ENCODE assay signal across 8 mouse cellular contexts in genomic region chr2:163586384-163587261, GRCm38 (mm10). TPM values are rescaled to one million over a fixed set of nuclear protein-coding genes. Genes with fewer than 3 reads are reported as not detected.
DNase-seq lines count a peak whose midpoint lies in the region.
"Had no signal": no experiment of that assay in that cellular context is flagged by ENCODE, and none has a peak within 500 bp of the region (broad histone marks: within the 10 kb centered on the region; RNA-seq: fewer than 3 reads in every experiment).

No protein-coding gene starts in this region.

- WGBS in embryonic facial prominence, embryonic 10.5 days = 43% methylated on average over 19 of the region's 19 CpGs

- 0 out of 2 replicates have a peak, but pooled peaks cover 3% of the 10 kb centered on the region for H3K27me3 ChIP-seq in embryonic facial prominence, embryonic 10.5 days (replicated peaks; ENCODE audit: low read depth, poor library complexity, severe bottlenecking)
- H3K27me3 ChIP-seq: limb, embryonic 13.5 days had no signal

- DNase-seq in left cerebral cortex, postnatal 4 days = peak; percentile 47
- DNase-seq in left cerebral cortex, adult 8-10 months (ENCODE audit: low spot score in 2 of 2) = no peak
- peak; percentile 63 for DNase-seq in ZHBTc4 (ENCODE audit: low read depth, low spot score)
- peak; percentile 67 for DNase-seq in embryonic facial prominence, embryonic 10.5 days (ENCODE audit: low spot score)
- peak; percentile 67 for DNase-seq in lung, postnatal 36 days
- DNase-seq in thymus, postnatal 0 days (ENCODE audit: low spot score) = peak; percentile 56
- DNase-seq in MN1 (ENCODE audit: low spot score) = no peak

- H3K4me3 ChIP-seq in embryonic facial prominence, embryonic 10.5 days = no peak overlapping the region
- H3K4me3 ChIP-seq: limb, embryonic 13.5 days had no signal

- H3K9me3 ChIP-seq in embryonic facial prominence, embryonic 10.5 days = no peaks in the 10 kb centered on the region
- H3K9me3 ChIP-seq: limb, embryonic 13.5 days had no signal

- intact Hi-C loops in left cerebral cortex, postnatal 4 days (cut with DNase I) = no loop called here

- H3K4me1 ChIP-seq in embryonic facial prominence, embryonic 10.5 days = peaks cover 12% of the 10 kb centered on the region

- no peaks in the 10 kb centered on the region for H3K36me3 ChIP-seq in embryonic facial prominence, embryonic 10.5 days (replicated peaks)
- H3K36me3 ChIP-seq: limb, embryonic 13.5 days had no signal

- no peak overlapping the region for H3K27ac ChIP-seq in embryonic facial prominence, embryonic 10.5 days (replicated peaks)
- H3K27ac ChIP-seq: limb, embryonic 13.5 days had no signal

RNA-seq across cellular contexts. Expression of gene Ttpal, which starts 15.5 kb away (rescaled TPM):
- total RNA-seq in left cerebral cortex, postnatal 4 days (2021) = 10 to 100 TPM; 40.1 to 46.8 TPM
- 10 to 100 TPM; 53.4 to 61.2 (median 59.0) TPM for total RNA-seq in left cerebral cortex, adult 8-10 months (2022)
- 31.3 and 33.4 TPM in 2 replicates for polyA plus RNA-seq in embryonic facial prominence, embryonic 10.5 days (2016; fragmentation: Nextera tagmentation; extraction: Ambion mirVana)
- polyA plus RNA-seq in thymus, postnatal 0 days (2015; fragmentation: Nextera tagmentation; extraction: Ambion mirVana) = 33.0 and 34.4 TPM in 2 replicates

RNA-seq across cellular contexts. Expression of gene Serinc3, which starts 58.3 kb away (rescaled TPM):
- total RNA-seq in left cerebral cortex, postnatal 4 days (2021) = 100 to 1,000 TPM; 138 to 139 TPM
- total RNA-seq in left cerebral cortex, adult 8-10 months (2022) = 100 to 1,000 TPM; 225 to 241 (median 233) TPM
- 21.9 and 22.1 TPM in 2 replicates for polyA plus RNA-seq in embryonic facial prominence, embryonic 10.5 days (2016; fragmentation: Nextera tagmentation; extraction: Ambion mirVana)
- polyA plus RNA-seq in thymus, postnatal 0 days (2015; fragmentation: Nextera tagmentation; extraction: Ambion mirVana) = 74.1 and 74.4 TPM in 2 replicates

Comparison
In these comparisons a context has a peak if more than half of its experiments do, and no peak if none do; other contexts are left out.
1. DNase-seq: peak in left cerebral cortex, postnatal 4 days (single experiment), ZHBTc4 (single experiment), embryonic facial prominence, embryonic 10.5 days (single experiment), lung, postnatal 36 days (single experiment) and thymus, postnatal 0 days (single experiment); none in left cerebral cortex, adult 8-10 months (0 of 2) and MN1 (single experiment).